Mouse (Mus musculus): ENCODE measurements at regions not wholly inside any gene's neighbourhood (a gene's known extent, or its start where the extent isn't known, plus 50 kb on each side); places are given as distances from the start of the nearest gene placed in this dataset.

GRCm38 (mm10) chr16:93107524-93107845, 281.5 kb upstream of the Runx1 start:
- TF ChIP-seq GATA1 (IDR thresholded peaks at IDR 0.05; ENCODE audit: borderline replicate concordance, low read length), result no peak
- no peak for TF ChIP-seq CTCF (IDR thresholded peaks at IDR 0.05; ENCODE audit: low read depth, low read length)
- no peak for TF ChIP-seq POLR2AphosphoS5 (IDR thresholded peaks at IDR 0.05; ENCODE audit: insufficient replicate concordance, low read depth, low read length)
- TF ChIP-seq TAL1 (conservative IDR thresholded peaks at IDR 0.05; ENCODE audit: low read depth, low read length), result no peak
- no peak for TF ChIP-seq GATA2 (IDR thresholded peaks at IDR 0.05; ENCODE audit: borderline replicate concordance, low read depth, low read length)
